Mouse (Mus musculus) left cerebral cortex, adult 2 months (tissue): ENCODE data around the gene Gm3072. TPM values are rescaled to one million over a fixed set of nuclear protein-coding genes. Genes with fewer than 3 reads are reported as not detected.
"Not testable (repeated sequence)": the region's sequence is repeated elsewhere in the genome, so short reads cannot be mapped to it uniquely, and the experiment has no call there.

Experiments
- DNase-seq, 2 experiments: peaks; one replicate each; pipeline ENCODE4 v3.0.0; 2021 to 2022; ENCODE audit warnings: low spot score in 2 of 2, mixed read lengths in 1 of 2; ENCODE audit errors: extremely low spot score in 1 of 2
- H3K27ac ChIP-seq: fragments of 200-600 bp; 2 replicates; pipeline ENCODE4 v1.8.1; 2022
- H3K4me3 ChIP-seq: fragments of 200-600 bp; 2 replicates; pipeline ENCODE4 v1.8.1; 2022
- intact Hi-C: fragments of 180-260 bp; cut with DNase I; formaldehyde crosslinking; loops from one replicate; pipeline ENCODE4 v1.15.1; 2025
- long read RNA-seq, 2 experiments: library from polyadenylated mRNA; stranded (forward); transcript quantifications; one replicate each; pipeline ENCODE4 v2.0.0; 2021; ENCODE audit warnings: borderline mapping rate in 2 of 2
- total RNA-seq, 2 experiments: library from RNA; stranded (reverse); gene quantifications; 2 replicates each; pipeline ENCODE4 v1.2.3; 2021

Gm3072 gene
- total RNA-seq = not detected
- long read RNA-seq, experiment 1 = 0 reads
- long read RNA-seq, experiment 2 = 0 reads

DNA sequence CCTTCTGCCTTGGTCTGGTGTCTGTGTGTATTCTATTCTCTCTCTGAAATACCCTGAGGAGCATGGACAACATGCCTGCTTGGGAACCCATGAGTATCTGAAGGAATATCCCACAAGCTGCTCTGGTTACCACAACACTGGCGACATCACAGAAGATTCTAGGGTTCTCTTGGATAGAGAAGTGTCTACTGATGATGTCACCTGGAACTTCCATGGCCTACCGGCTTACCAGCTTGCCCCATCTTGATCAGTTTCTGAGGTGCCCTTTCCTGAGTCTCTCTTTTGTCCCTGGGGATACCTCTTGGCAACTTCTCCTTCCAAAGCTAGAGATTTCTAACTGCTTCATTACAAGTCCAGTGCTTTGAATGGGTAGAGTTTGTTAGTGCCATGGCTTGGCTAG lies at the start of gene Gm3072:
Gm3072 (minus strand) TSS at position 101 of the 400 bp plus-strand sequence.
- H3K27ac ChIP-seq, intact Hi-C loops, H3K4me3 ChIP-seq, DNase-seq: not testable (repeated sequence)

DNA sequence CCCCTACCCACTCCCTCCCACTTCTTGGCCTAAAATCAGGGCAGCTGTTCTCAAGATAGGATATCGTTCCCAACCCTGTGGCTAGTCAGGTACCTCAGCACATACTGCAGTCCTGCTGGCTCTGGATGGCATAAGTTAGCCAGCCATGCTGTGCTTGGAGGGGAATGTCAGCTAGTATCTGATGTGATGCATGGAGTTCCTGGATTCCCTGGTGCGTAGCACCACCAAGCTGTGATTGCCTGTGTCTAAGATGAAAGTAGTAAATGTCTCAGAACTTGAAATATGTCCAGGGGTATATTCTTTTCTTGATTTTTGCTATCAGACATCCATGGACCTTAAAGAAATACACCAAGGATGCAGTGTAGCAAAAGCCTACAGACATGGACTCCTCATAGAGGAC lies 23.8 kb upstream of the Gm3072 start:
- H3K4me3 ChIP-seq, intact Hi-C loops, H3K27ac ChIP-seq: not testable (repeated sequence)
- DNase-seq = peak in 1 of 2 experiments; percentile 17

DNA sequence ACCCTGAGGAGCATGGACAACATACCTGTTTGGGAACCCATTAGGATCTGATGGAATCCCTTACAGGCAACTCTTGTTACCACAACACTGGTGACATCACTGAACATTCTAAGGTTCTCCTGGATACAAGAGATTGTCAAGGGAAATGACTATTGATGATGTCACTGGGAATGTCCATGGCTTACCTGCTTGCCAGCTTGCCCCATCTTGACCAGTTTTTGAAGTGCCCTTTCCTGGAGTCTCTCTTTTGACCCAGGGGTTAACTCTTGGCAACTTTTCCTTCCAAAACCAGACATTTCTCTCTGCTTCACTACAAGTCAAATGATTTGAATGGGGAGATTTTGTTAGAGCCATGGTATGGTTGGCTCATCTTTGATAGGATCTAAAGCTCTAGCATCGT lies 22.0 kb upstream of the Gm3072 start, which contains the start of gene Gm3676:
Gm3676 (minus strand) TSS at position 101 of the 400 bp plus-strand sequence.
- intact Hi-C loops, H3K4me3 ChIP-seq, H3K27ac ChIP-seq, DNase-seq: not testable (repeated sequence)

DNA sequence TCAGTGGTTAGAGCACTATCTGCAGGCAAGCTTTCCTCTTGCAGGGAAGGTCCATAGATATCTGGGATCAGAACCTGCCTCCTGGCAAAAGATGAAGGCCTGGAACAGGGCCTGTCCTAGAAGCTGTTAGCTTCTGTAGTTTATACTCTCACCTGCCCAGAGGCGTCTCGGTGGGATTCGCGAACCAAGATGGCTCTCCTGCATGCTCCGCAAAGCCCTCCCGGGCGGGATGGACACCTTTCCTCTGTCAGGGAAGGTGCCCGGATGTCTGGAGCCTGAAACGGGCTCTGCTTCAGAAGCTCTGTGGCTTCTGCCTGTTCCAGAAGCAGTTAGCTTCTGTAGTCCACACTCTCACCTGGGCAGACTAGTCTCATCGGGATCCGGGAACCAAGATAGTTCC lies 5.7 kb upstream of the Gm3072 start:
- H3K4me3 ChIP-seq, DNase-seq, H3K27ac ChIP-seq, intact Hi-C loops: not testable (repeated sequence)

DNA sequence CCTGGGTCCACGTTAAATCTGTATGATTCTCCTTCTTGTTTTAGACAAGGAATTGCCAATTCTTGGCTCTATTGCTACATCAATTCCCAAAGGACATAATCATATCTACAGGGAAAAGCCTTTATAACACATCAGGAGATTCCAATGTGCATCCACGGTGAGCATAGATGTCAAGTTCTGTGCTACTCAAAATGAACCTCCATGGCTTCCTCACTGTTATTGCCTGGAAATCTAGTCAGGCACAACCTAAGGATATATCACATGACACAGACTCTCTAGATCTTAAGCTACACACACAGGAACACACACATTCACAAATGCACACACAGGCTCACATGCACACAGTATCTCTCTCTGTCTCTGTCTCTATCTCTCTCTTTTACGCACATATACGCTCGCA lies 1.9 kb downstream of the Gm3072 start:
- intact Hi-C loops, H3K4me3 ChIP-seq, H3K27ac ChIP-seq, DNase-seq: not testable (repeated sequence)

DNA sequence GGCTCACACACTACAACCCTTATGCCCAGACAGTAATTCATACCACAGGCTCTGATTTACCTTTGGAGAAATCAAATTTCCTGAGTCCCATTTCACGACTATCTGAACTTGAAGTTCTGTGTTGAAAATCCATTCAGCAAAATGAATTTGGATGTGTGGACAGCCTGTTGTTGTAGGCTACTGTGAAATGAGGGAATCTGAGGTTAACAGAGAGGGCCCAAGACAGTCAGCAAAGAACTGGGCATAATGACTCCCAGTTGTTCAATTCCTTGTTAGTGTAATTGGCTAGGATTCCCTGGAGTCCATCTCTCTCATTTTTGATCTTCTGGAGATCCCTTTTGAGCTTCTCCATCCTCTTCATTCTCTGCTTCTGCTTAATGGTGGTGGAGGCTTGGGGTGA lies 13.7 kb downstream of the Gm3072 start:
- H3K27ac ChIP-seq, H3K4me3 ChIP-seq, intact Hi-C loops: not testable (repeated sequence)
- DNase-seq = peak in 1 of 2 experiments; percentile 11

DNA sequence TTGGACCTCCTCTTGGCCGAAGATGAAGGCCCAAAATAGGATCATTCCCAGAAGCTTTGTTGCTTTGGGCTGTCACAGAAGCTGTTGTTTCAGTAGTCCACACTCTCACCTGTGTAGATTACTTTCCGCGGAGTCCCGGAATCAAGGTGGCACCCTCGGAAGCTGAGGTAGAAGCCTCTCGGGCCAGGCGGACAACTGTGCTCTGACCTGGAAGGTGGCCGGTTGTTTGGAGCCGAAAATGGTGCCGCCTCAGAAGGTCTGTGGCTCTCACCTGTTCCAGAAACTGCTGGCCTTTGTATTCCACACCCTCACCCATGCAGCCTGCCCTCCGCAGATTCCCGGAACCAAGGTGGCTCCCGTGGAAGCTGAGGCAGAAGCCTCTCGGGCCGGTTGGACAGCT lies 23.5 kb downstream of the Gm3072 start:
- H3K27ac ChIP-seq, DNase-seq, intact Hi-C loops, H3K4me3 ChIP-seq: not testable (repeated sequence)

DNA sequence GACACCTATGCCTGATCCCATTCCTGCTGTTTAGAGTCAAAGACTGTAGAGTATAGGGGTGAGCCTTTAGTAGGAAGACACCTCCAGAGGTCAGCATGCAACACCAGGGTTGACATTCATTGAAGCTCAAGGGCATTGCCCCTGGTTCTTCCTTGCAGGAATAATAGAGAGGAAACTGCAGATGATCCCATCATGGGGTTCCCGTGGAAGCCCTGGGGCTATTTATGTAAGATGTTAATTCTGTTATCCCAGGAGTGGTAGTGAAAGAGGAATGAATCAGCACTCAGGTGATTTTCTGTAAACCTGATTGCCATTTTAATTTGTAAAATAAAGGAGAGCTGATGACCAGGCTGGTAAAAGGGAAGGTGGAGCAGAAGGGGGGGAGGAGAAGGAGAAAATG lies 38.1 kb downstream of the Gm3072 start:
- H3K27ac ChIP-seq, intact Hi-C loops, DNase-seq, H3K4me3 ChIP-seq: not testable (repeated sequence)

DNA sequence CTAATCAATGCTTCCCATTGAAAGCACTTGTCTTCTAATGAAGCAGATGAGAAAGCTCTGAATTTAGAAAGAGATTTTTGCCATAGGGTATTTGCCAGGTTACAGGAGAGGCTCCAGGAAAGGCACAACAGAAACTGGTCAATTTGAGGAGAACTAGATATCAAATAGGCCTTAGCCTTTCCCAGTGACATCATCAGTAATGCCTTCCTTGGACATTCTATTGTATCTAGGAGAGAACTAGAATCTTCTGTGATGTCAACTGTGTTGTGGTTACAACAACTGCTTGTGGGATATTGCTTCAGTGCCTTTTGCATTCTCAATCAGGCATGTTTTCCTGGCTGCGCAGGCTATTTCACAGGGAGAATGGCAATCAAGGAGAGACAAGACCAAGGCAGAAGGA lies 51.5 kb downstream of the Gm3072 start, which contains the start of gene 1700049E17Rik2:
1700049E17Rik2 (plus strand) TSS at position 301 of the 400 bp plus-strand sequence.
- H3K4me3 ChIP-seq, H3K27ac ChIP-seq, intact Hi-C loops, DNase-seq: not testable (repeated sequence)

Other genes with a start within 250 kb of the Gm3072 start
- gene Gm7945, start 238.2 kb downstream of the Gm3072 start, total RNA-seq = not detected
- gene Gm6482, start 216.3 kb downstream of the Gm3072 start, total RNA-seq = not detected
- gene Gm7954, start 171.1 kb downstream of the Gm3072 start, total RNA-seq = not detected
- gene Gm3486, start 135.1 kb downstream of the Gm3072 start, total RNA-seq = not detected
- not detected for gene Gm7970, start 69.0 kb downstream of the Gm3072 start, total RNA-seq
- under 1 TPM; 0.41 to 0.84 TPM for gene 1700049E17Rik2, start 51.4 kb downstream of the Gm3072 start, total RNA-seq
- not detected for gene Gm3676, start 21.9 kb upstream of the Gm3072 start, total RNA-seq
- not detected for gene Gm8068, start 77.3 kb upstream of the Gm3072 start, total RNA-seq
- not detected for gene Gm7929, start 126.0 kb upstream of the Gm3072 start, total RNA-seq
- not detected for gene Gm47189, start 147.8 kb upstream of the Gm3072 start, total RNA-seq